Mouse (Mus musculus) midbrain, postnatal 0 days (tissue): ENCODE measurements around the gene H2al3. TPM values are rescaled to one million over a fixed set of nuclear protein-coding genes. Genes with fewer than 3 reads are reported as not detected.

Experiments used
- ATAC-seq: fragments of 200-750 bp; cut with Nextera tagmentation; 2 replicates; pipeline ENCODE4 v1.8.0; 2017; ENCODE audit warnings: moderate number of reproducible peaks, mild to moderate bottlenecking, moderate TSS enrichment, moderate library complexity; ENCODE audit not compliant: low FRiP score
- DNase-seq: peaks from one replicate; pipeline ENCODE4 v3.0.0-alpha.2; 2015; ENCODE audit warnings: low spot score
- H3K27ac ChIP-seq: fragments of 300-500 bp; sonication (generic); 2 replicates; pipeline ENCODE4 v1.5.1; 2014; ENCODE audit warnings: low read depth, mild to moderate bottlenecking, low read length, mixed read lengths
- H3K27me3 ChIP-seq: fragments of 300-500 bp; sonication (generic); 2 replicates; pipeline ENCODE4 v1.6.1; 2014; ENCODE audit warnings: low read length, control low read depth, mixed read lengths; ENCODE audit not compliant: insufficient read depth
- H3K36me3 ChIP-seq: fragments of 300-500 bp; sonication (generic); 2 replicates; pipeline ENCODE4 v1.6.1; 2014; ENCODE audit warnings: low read length, control low read depth, mixed read lengths; ENCODE audit not compliant: insufficient read depth
- H3K4me1 ChIP-seq: fragments of 300-500 bp; sonication (generic); 2 replicates; pipeline ENCODE4 v1.6.1; 2014; ENCODE audit warnings: mild to moderate bottlenecking, control low read depth, antibody characterized with exemption, low read length, mixed read lengths; ENCODE audit not compliant: insufficient read depth
- H3K4me2 ChIP-seq: fragments of 300-500 bp; sonication (generic); 2 replicates; pipeline ENCODE4 v1.6.1; 2014; ENCODE audit warnings: low read depth, mild to moderate bottlenecking, low read length, mixed read lengths; ENCODE audit not compliant: poor library complexity, severe bottlenecking
- H3K4me3 ChIP-seq: fragments of 300-500 bp; sonication (generic); 2 replicates; pipeline ENCODE4 v1.5.1; 2014; ENCODE audit warnings: low read depth, mild to moderate bottlenecking, low read length, moderate library complexity
- H3K9ac ChIP-seq: fragments of 300-500 bp; sonication (generic); replicated peaks from 2 replicates; pipeline ENCODE4 v1.6.1; 2014; ENCODE audit warnings: mild to moderate bottlenecking, low read length, moderate library complexity, mixed read lengths; ENCODE audit not compliant: poor library complexity, severe bottlenecking
- H3K9me3 ChIP-seq: fragments of 300-500 bp; sonication (generic); 2 replicates; pipeline ENCODE4 v1.6.1; 2016; ENCODE audit warnings: low read length, control low read depth
- CTCF ChIP-seq: IDR thresholded peaks from 2 replicates; pipeline ENCODE4 v1.5.1; 2016; ENCODE audit warnings: antibody characterized with exemption, mild to moderate bottlenecking
- WGBS: fragments of 180-500 bp; shearing (Covaris S2); extraction: QIAGEN DNeasy Blood & Tissue Kit; methylation state at CpG from one replicate; pipeline ENCODE4 v1.1.7; 2014; 5-methylcytosine and 5-hydroxymethylcytosine counted together
- polyA plus RNA-seq: library from polyadenylated mRNA; unstranded; fragments of >200 nt; fragmentation: Nextera tagmentation; extraction: Ambion mirVana; gene quantifications from 2 replicates; pipeline ENCODE4 v1.2.1, GENCODE M21; 2015
- total RNA-seq: library from RNA; depleted of rRNA; stranded (reverse); fragments of >200 nt; gene quantifications from 2 replicates; pipeline ENCODE4 v1.2.3, GENCODE M21; 2014; rRNA removed

Gene H2al3
- total RNA-seq: not detected in 2 replicates
- not detected in 2 replicates for polyA plus RNA-seq

- Histone ChIP-seq H3K4me2 (no peak within 1 kb of the TSS), H3K4me3 (no peak within 1 kb of the TSS), H3K27me3 (no peaks in the 10 kb centered on the region), H3K9ac (no peak within 1 kb of the TSS), H3K9me3 (no peaks in the 10 kb centered on the region), H3K36me3 (no peaks in the 10 kb centered on the region), H3K27ac (no peak within 1 kb of the TSS), H3K4me1 (no peaks in the 10 kb centered on the region)
- ATAC-seq: no peak
- no peak for TF ChIP-seq CTCF
- 53% methylated on average over 1 of the region's 1 CpGs for WGBS
- no peak for DNase-seq
These were observed at the start of gene H2al3 for GRCm38 (mm10) chrX:9849403-9849802. TSS of gene H2al3 (plus strand) at chrX:9849703.

- Histone ChIP-seq H3K27ac (no peak overlapping the region), H3K9ac (no peak overlapping the region), H3K4me2 (no peak overlapping the region), H3K27me3 (no peaks in the 10 kb centered on the region), H3K4me1 (no peaks in the 10 kb centered on the region), H3K4me3 (no peak overlapping the region), H3K9me3 (no peaks in the 10 kb centered on the region), H3K36me3 (no peaks in the 10 kb centered on the region)
- no peak for ATAC-seq
- no peak for TF ChIP-seq CTCF
- WGBS: 81% methylated on average over 1 of the region's 1 CpGs
- no peak for DNase-seq
These were observed 39.4 kb upstream of the H2al3 start for GRCm38 (mm10) chrX:9810101-9810500.

DNA sequence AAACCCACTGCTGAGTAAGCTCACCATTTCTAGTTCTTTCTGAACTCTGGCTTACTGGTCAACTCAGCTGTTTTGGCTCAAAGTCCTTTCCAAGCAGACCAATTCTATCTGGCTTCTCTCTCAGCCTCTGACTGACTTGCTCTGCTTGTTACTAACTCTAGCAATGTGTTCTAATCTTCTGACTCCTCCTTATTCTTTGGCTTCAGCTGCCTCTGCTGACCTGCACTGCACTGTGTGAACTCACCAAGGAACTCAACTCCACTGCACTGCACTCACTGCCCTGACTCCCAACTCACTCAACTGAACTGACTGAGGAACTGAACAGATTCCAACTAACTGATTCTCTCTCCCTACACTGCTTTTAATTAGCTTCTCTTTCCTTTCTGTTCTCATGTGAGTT, 37.0 kb upstream of the H2al3 start:
- no peak overlapping the region for H3K9ac ChIP-seq
- no peak overlapping the region for H3K4me2 ChIP-seq
- H3K9me3 ChIP-seq: no peaks in the 10 kb centered on the region
- no peak for TF ChIP-seq CTCF
- DNase-seq (no peak), ATAC-seq (no peak)
- H3K4me1 ChIP-seq: no peaks in the 10 kb centered on the region
- no peaks in the 10 kb centered on the region for H3K27me3 ChIP-seq
- no peaks in the 10 kb centered on the region for H3K36me3 ChIP-seq
- no peak overlapping the region for H3K27ac ChIP-seq
- no peak overlapping the region for H3K4me3 ChIP-seq

GRCm38 (mm10) chrX:9834779-9835178, 14.7 kb upstream of the H2al3 start:
- no peaks in the 10 kb centered on the region for H3K9me3 ChIP-seq
- no peak overlapping the region for H3K4me2 ChIP-seq
- H3K4me1 ChIP-seq: no peaks in the 10 kb centered on the region
- H3K27me3 ChIP-seq: no peaks in the 10 kb centered on the region
- H3K9ac ChIP-seq: no peak overlapping the region
- 79% methylated on average over 2 of the region's 2 CpGs for WGBS
- H3K4me3 ChIP-seq: no peak overlapping the region
- ATAC-seq: no peak
- TF ChIP-seq CTCF: no peak
- DNase-seq: no peak
- no peaks in the 10 kb centered on the region for H3K36me3 ChIP-seq
- no peak overlapping the region for H3K27ac ChIP-seq

DNA sequence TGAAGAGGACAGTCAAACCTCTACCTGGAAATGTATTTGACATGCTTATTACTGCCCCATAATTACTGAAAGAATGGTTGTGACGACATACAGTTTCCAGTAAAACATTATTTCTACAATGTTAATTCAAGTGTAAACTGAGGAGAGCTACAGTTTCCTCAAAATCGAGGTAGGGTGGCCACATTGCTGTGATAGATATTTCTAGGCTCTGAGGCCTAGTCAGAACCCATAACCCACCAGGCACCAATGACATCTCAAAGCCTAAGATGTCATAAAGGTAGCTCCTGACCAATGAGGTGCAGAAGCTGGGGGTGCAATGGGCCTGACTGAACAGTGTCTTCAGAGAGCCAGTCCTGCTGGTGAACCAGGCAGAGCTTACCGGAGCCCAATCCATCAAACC, 2.9 kb upstream of the H2al3 start, which contains the start of gene Hypm:
Gene Hypm (plus strand): TSS at position 301 of the 400 bp plus-strand sequence.
- H3K36me3 ChIP-seq: no peaks in the 10 kb centered on the region

DNA sequence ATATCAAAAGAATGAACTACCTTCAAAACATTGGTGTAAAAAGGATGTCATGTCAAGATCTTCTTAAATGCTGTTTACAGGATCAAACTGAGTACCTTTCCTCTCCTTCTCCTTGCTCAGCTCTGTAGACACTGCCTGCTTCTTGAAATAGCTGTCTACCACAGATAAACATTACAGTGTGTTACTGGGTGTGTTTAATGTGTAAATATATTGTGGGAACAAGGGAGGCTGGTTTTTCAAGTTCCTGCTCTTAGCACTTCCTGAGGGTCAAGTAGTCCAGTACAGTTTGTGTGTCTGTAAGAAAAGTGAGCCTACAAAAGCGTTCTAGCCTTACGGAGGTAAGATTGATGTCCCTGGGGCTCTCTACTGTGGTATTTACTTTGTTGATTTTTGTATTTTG, 12.4 kb downstream of the H2al3 start:
- Histone ChIP-seq H3K27me3 (no peaks in the 10 kb centered on the region), H3K9ac (no peak overlapping the region), H3K27ac (no peak overlapping the region), H3K4me3 (no peak overlapping the region), H3K4me1 (no peaks in the 10 kb centered on the region), H3K9me3 (no peaks in the 10 kb centered on the region), H3K4me2 (no peak overlapping the region), H3K36me3 (no peaks in the 10 kb centered on the region)
- 85% methylated on average over 2 of the region's 2 CpGs for WGBS
- no peak for TF ChIP-seq CTCF
- DNase-seq (no peak), ATAC-seq (no peak)

More for the DNA sequence above, 2.9 kb upstream of the H2al3 start, which contains the start of gene Hypm:
- no peak within 1 kb of the TSS for H3K9ac ChIP-seq
- no peak for TF ChIP-seq CTCF
- H3K4me2 ChIP-seq: no peak within 1 kb of the TSS
- DNase-seq: no peak
- no peak within 1 kb of the TSS for H3K27ac ChIP-seq
- no peaks in the 10 kb centered on the region for H3K9me3 ChIP-seq
- WGBS: 76% methylated on average over 3 of the region's 3 CpGs
- no peak for ATAC-seq
- no peaks in the 10 kb centered on the region for H3K4me1 ChIP-seq
- no peak within 1 kb of the TSS for H3K4me3 ChIP-seq
- H3K27me3 ChIP-seq: no peaks in the 10 kb centered on the region
